Mouse (Mus musculus): Measurements from ENCODE around the gene Ms4a10. TPM values are rescaled to one million over a fixed set of nuclear protein-coding genes. Genes with fewer than 3 reads are reported as not detected.

Ms4a10 gene
- total RNA-seq (2021), result not detected

DNA sequence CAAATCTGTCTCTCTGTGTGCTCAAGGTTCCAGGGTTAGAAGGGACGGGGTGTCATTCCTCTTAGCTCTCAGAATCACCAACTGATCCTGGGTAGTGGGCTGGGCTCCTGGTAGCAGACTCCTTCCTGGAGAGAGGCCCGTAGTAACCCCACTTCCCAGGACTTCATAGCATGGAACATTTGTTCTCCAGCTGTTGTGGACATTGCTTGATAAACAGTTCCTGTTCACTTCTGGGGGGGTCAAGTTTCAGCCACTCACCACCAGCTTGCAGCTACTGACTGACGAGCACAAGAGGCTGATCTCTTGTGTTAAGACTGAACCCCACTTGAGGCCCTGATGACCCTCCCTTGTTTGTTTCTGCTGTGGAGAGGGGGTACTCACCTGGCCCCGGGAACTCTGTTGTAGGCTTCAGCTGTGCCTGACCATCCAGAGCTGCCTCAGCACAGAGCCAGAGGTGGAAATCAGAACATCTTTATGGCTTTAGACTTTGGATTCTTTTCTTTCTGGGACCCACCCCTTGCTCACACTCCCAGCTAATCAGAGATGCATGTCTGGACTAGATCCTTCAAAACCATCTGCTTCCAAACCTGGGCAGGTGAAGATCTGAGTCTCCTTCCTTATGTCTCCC is at the start of gene Ms4a10:
Gene Ms4a10, minus strand, starts transcription at position 433 of the 628 bp plus-strand sequence.
- DNase-seq, result no peak
- intact Hi-C loops (cut with DNase I), result no loop called here

DNA sequence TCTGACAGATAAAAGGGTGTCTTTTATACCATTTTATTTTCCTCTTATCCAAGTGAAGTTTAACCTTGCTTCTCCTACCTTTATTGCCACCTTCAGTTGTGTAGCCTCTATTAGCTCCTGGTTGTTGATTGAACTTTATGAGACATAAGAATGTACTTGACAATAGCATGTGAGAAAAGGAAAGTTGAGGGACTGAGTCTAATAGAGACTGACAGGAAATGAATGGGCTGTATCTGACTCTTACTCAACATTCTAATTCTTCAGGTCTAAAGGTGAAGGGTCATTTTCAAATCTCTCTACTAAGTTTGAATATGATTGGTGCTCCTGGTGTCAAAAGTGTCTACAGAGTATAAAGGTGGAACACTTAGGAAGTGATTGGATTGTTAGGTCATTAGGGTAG is 47.9 kb upstream of the Ms4a10 start:
- intact Hi-C loops (cut with DNase I), result no loop called here
- DNase-seq, result no peak

DNA sequence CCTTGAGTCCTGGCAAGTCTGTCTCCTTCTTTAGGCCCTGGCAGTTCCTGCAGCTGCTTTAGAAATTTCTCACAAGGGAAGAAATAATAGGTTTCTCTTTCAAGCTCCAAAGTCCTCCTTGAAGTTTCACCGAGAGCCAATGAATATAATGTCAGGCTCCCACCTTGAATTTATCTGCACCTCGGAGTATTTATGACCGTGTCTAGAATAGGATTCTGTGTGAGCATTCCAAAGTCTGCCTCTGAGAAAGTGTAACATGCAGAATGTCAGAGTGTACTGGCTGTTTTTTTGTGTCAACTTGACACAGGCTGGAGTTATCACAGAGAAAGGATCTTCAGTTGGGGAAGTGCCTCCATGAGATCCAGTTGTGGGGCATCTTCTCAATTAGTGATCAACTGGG is 43.4 kb upstream of the Ms4a10 start, which contains the start of gene Ms4a18:
Gene Ms4a18, minus strand, starts transcription at position 141 of the 400 bp plus-strand sequence.
- DNase-seq, result no peak
- intact Hi-C loops (cut with DNase I), result no loop called here

DNA sequence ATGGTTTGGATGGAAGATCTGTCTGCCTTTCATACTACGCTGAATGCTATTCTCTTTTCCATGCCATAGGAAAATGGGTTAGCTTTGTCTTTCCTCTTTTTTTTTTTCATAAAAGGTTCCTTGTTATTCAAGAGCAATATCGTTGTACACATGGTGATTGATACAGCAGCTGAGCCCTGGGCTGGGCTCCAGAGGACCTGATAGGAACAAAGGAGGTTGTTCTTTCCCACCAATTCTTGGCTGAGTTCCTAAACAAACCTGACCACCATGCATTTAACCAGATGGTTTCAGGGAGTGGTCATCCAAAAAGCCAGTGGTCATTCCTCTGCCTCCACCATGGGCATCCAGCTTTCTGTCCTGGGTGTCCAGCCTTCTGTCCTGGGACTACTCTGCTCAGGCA is 42.8 kb upstream of the Ms4a10 start:
- intact Hi-C loops (cut with DNase I), result no loop called here
- no peak for DNase-seq

DNA sequence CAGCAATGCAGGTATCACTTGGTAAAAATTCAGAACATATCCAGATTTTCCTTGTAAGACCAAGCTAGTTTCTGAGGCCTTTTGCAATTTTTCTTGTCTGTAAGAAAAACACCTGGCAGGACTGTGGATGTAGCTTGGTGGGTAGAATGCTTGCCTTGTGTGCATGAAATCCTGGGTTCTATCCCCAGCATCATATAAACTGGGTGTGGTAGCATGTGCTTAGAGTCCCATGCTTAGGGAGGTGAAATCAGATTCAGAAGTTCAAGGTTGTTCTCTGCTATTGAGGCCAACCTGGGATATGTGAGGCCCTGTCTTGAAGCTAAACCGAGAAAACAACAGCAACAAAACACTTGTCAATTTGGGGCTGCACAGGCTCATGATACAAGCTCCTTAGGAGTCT is 41.5 kb upstream of the Ms4a10 start:
- intact Hi-C loops (cut with DNase I), result no loop called here
- DNase-seq, result no peak

DNA sequence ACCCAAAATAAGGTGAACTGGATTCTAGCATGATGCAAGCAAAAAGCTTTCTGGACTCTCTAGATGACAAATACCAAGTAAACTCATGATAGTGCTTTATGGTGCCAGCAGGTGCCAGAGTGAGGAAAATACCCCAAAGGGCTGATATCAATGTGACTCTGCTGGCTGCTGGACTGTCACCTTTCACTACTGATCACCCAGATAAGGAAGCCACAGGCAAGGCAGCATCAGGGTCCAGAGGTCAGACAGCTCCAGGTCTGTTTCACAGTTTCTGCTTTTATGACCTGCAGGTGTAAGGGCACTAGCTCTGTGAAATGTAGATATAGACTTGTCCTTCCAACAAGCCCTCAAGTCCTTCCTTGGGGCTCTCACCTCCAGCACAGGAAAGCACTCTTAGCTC is 41.0 kb upstream of the Ms4a10 start:
- intact Hi-C loops (cut with DNase I), result no loop called here
- no peak for DNase-seq

DNA sequence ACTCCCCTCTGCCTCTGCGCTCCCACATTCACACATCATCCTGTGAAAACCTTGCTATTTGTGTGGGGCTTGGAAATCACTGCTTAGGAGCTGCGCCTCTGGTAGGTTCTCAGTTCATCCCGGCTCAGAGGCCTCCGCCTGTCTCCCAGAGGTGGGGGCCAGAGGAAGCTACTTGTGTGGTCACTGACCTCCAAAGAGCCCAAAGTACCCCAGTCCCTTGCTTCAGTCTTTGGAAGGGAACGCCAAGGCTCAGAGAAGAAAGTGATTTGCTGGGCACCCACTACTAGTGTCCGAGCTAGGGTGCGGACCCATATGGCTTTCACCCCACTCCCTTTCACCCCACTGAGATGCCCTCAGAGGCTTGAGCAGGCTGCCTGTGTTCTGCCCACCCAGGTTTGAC is 18.7 kb upstream of the Ms4a10 start, which contains the start of gene Ms4a15:
Gene Ms4a15, minus strand, starts transcription at position 101 of the 400 bp plus-strand sequence.
- no peak for DNase-seq
- intact Hi-C loops (cut with DNase I), result no loop called here

DNA sequence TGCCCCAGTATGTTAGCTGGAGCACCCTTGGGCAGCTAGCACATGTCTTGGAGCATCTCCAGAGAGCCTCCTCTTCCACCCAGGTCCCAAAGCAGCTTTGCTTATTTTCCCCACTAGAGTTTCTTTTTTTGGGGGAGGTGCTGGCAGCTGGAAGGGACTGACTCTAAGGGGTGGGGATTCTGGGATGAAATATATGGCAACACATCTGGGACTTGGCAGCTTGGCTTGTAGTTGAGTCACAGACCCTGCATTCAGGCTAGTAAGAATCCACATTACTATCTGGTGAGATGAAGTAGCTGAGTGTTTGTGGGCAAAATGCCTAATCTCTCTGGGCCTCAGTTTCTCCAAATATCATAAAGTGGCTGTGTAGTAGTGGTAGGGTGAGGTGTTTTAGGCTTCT is 17.4 kb upstream of the Ms4a10 start:
- intact Hi-C loops (cut with DNase I), result no loop called here
- DNase-seq, result no peak

DNA sequence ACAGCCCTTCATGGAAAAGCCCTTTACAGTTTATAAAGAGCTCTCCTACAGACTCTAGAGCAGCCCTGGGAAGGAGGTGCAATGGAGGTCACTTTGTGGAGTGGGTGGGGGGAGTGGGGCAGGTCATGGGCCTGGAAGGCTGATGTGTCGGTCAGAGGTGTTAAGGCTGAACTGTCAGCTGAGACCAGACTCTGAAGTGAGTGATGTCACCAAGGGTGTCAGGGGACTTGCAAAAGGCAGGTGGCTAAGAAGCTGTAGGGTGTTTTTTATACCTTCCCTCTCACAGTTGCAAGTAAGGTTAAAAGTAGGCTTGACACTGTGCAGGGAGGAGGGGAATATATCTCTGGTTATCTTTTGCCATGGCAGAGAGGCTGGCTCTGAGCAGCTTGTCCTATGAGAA is 16.3 kb upstream of the Ms4a10 start:
- intact Hi-C loops (cut with DNase I), result no loop called here
- DNase-seq, result no peak

DNA sequence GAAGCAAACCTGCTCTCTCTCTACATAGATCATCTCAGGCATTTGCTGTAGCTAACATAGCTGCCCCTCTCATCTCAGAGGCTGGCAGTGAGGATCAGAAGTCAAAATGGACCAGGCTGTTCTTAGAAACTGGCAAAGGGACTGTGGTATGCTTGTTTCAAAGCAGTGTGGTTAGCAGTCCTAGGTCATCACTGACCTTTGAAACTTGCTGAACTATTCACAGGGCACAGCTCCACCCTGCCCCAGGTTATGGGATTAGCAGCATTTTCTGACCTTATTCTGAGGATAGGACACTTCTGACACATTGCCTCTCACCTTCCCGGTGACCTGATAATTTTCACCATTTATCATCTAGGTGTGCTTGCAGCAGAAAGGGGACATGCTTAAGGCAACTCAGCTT is 14.1 kb upstream of the Ms4a10 start:
- intact Hi-C loops (cut with DNase I), result no loop called here
- DNase-seq, result no peak

DNA sequence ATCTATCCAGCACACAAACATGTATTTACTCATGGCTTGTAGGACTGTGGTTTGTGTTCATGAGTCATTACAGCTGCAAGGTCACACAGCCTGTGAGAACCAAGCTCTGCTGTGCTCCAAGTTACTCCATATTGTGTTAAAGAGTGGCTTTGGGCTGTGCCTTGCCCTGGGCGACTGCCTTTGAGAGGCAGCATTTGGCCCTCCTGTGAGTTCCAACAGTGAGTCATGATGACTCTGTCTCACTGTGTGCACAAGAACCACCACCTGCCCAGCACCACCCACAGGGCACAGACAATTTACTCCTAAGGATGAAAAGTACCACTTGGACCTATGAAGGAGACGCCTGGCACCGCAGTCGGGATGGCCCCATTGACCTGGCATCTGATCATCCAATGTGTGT is 11.4 kb upstream of the Ms4a10 start:
- no peak for DNase-seq
- intact Hi-C loops (cut with DNase I), result no loop called here

DNA sequence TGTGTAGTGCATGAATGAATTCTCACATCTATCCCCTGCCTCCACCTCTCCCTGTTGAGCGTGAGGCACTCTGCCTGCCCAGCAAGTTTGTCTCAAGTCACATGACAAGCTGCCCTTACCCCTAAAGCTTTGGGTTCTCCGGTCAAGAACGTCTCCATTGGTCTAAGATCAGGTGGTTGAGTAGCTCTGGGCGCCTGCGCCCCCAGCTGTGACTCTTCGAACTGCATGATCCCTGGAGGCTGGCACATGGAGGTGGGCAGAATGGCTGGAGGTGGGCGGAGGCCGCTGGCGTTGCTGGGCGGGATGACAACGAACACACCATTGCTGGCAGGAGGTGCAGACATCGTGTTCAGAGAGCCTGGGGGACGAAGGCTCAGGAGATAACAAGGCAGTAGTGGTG is 10.1 kb upstream of the Ms4a10 start:
- no peak for DNase-seq
- intact Hi-C loops (cut with DNase I), result no loop called here

DNA sequence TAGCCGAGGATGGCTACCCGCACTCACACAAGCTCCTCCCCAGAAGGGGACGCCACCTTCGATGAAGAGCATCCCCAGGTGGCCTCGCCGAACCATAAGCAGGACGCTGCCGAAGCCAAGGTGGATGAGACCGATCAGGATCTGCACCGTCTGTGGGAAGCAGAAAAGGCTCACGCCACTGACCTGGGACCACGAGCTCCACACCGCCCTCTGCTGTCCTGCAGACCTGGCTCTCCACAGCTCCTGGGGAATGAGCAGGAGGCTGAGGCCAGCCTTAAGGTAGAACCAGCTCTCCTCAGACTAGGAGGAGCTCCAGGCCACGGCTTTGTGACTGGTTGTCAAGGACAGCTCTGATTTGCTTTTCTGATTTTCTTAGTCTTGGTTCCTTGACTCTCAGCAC is 8.7 kb upstream of the Ms4a10 start:
- peak; percentile 35 for DNase-seq
- intact Hi-C loops (cut with DNase I), result no loop called here

DNA sequence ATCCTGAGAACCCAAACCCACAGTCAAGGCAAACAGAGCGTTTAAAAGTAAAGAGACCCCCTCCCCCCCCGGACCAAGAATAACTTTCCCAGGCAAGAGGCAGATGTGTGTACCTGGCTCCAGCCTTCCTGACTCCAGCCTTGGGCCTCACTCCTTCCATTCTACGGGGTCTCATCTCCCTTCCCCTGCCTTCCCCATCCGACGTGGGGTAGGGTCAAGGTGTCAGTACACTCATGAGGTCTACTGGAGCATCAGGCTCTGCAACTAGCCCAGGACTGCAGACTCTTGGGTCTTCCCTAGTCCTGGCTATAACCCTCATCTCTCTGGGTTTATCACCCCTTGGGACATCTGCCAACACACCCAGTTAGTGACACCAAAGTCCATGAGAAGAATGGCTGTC is 5.7 kb upstream of the Ms4a10 start:
- intact Hi-C loops (cut with DNase I), result no loop called here
- no peak for DNase-seq

DNA sequence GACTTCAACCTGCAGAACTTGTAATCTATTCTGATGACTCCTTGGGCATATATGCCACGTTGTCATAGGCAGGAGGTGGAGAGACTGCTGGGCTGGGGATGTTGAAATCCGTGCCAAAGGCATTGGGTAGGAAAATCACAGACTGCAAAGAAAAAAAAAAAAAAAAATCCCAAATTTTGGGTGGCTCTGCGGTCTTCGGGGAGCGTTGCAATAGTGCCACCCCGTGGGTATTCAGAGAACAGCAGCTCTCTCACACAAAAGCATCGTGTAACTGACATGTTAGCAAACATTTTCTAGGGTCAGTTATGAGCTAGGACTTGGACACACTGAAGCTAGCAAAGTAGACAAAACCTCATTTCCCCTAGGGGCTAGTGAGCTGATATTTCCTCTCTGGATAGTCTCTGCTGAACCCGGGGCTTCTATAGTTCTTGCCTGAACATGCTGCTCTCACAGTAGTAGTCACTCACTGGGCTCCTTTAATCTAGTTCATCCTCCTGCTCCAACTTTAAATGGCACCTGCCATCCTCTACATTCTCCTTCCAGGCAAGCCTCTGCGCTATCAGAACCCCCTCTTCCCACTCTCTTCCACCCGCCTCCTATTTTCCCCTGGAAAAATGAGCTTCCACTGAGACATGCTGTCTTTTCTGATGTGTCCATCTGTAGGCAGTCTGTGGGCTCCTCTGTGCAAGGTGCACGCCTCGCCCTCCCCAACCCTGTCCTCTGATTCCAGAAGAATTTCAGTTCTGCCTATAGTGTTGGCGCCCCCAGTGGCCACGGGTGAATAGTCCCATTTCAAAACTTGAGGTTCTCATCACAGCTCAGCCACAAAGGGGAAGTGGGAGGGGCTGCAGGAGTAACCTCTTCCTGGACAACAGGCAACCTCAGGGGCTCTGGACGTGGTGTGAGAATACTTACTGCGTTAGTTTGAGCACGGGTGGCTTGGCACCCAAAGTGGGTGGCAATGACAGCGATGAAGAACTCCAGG is 5.0 kb upstream of the Ms4a10 start:
- peak; percentile 77 for DNase-seq
- intact Hi-C loops (cut with DNase I), result no loop called here

DNA sequence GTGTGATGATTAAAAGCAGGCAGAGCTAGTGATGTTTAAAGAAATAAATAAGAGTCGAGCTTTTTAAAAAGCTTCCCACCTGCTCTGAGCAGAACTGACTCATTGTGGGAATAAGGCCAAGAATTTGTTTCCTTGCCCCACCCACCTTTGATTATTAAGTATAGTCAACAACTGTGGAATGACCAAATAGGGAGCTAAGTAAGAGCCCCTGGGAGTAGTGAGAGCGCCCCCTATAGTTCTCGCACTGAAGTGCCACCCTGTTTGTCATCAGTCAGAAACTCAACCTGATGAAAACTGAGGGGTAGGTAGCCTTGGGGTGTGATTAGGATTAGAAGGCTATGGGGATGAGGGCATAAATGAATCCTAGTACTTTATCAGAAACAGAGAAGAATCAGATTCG is 1.8 kb upstream of the Ms4a10 start:
- no peak for DNase-seq
- intact Hi-C loops (cut with DNase I), result no loop called here

DNA sequence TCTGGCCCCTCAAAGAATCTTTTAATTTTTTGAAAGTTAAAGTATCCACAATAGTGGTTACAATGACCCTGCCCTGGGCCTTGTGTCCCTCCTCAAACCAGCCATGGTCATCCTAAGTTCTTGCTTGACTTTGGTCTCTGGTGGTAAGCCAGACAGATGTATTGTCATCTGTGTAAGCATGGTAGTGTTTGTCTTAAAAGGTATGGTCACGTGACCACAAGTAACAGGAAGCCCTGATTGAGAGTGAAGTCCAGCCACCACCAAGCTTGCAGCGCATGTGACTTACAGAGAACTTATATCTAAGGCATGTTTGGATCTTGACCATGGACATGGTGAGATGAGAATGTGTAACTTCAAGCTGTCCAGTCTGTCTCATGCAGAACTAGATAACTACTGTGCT is 717 bp upstream of the Ms4a10 start:
- intact Hi-C loops (cut with DNase I), result no loop called here
- DNase-seq, result no peak

DNA sequence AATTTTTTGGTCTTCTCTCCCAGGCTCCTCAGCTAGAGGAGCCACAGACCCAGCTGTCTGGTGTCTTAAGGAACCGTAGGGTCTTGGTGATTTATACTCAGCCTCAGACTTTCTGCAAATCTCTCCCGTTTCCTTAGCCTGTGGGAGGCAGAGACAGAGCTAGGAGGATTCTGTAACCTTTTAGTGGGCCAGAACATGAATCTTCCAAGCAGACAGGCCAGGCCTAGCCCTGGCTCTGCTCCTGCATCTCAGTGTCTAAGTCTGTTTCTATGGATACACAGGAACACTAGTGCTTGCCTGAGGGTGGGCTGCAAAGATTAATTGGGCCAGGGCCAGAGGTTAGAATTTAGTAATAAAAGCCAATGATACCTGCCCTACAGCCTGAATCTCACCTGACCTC is 1.3 kb downstream of the Ms4a10 start:
- intact Hi-C loops (cut with DNase I), result no loop called here
- DNase-seq, result no peak

DNA sequence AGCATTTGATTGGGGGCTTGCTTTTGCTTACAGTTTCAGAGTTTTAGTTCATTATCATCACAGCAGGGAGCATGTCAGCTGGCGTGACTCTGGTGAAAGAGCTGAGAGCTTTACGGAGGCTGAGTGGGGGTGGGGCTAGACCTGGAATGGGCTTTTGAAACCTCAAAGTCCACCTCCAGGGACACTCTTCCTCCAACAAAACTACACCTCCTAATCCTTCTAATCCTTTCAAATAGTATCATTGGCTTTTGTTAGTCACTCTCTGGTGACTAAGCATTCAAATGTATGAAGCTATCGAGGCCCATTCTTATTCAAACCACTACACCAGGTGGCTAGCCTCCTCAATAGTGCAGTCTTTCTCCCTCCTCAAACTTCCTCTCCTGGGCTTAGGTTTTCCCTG is 1.8 kb downstream of the Ms4a10 start:
- intact Hi-C loops (cut with DNase I), result no loop called here
- no peak for DNase-seq

DNA sequence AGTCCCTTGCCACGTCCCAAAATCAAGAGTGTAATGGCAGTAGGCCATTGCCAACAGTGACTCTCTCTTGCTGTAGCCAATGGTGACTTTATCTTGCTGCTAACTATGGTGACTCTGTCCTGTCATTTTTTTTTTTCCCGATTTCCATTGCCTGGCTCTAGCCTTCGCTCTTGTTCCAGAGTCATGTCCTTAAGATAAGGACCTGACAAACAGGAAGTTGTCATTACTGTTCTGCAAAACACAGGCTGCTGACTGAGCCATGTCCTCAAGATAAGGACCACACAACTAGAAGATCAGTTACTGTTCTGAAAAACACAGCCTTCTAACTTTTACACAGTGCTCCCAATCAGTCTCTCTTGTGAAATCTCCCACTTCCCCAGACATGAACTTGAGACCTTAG is 4.0 kb downstream of the Ms4a10 start:
- intact Hi-C loops (cut with DNase I), result no loop called here
- no peak for DNase-seq

DNA sequence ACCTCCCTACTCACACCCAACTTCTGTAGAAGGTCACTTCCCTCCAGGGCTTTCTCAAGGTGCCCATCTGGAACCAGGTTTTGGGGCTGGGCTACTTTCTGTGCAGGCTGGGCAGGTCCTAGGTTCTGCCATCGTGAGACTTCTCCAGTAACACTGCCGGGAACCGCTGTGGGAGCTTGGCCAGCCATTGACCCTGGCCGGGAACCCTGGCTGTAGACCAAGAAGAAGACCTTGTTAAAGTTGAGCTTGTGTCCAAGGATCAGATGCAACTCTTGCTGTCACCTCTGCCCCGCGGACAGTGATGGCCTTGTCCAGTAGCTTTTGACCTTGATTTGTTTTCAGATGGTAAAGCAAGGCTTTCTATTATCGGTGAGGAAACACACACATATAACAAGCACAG is 5.9 kb downstream of the Ms4a10 start:
- intact Hi-C loops (cut with DNase I), result no loop called here
- no peak for DNase-seq

DNA sequence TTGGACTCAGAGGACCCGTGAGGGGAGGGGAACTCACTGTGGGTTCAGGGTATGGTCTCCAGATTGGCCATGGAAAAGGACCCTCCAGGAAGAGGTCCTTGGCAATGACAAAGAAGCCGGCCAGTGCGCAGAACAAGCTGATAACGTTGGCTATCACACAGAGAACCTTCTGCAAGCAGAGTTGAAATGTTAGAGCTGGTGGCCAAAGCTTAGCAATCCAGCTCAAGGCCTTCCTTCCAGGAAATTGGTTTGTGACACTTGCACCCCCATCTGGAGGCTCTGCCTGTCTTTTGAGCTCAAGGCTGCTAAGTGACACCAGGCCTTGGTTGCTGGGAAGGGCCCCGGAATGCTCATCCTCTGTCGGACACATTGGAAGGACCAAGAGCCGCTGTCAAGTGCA is 8.7 kb downstream of the Ms4a10 start:
- intact Hi-C loops (cut with DNase I), result no loop called here
- DNase-seq, result no peak
